Mouse (Mus musculus) ES-CJ7 (cell line): ENCODE data around the gene Sgca.
"Not testable (repeated sequence)": the region's sequence is repeated elsewhere in the genome, so short reads cannot be mapped to it uniquely, and the experiment has no call there.

Source experiments
- DNase-seq: peaks from one replicate; pipeline ENCODE4 v3.0.0; 2011; ENCODE audit warnings: low read depth, low spot score

The Sgca gene

DNA sequence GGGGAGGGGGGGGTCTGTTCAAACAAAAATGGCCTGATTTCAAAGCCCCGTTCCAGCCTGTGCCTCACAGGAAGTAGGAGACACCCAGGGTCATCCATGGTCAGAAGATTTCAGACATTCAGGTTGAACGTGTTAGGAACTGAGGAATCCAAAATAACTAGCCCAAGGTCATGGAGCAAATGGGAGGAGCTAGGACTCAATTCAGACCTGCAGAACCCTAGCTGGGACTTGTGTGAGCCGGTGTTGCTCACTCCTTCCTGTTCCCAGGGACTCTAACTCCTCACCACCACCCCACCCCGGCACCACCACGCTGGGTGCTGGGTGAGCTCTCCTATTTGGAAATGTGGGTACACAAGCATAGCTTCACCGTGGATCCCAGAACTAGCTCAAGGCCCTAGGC is 11.2 kb upstream of the Sgca start:
- DNase-seq, result peak; percentile 85

GRCm38 (mm10) chr11:94986435-94986834 is 10.3 kb upstream of the Sgca start:
- DNase-seq, result no peak

DNA sequence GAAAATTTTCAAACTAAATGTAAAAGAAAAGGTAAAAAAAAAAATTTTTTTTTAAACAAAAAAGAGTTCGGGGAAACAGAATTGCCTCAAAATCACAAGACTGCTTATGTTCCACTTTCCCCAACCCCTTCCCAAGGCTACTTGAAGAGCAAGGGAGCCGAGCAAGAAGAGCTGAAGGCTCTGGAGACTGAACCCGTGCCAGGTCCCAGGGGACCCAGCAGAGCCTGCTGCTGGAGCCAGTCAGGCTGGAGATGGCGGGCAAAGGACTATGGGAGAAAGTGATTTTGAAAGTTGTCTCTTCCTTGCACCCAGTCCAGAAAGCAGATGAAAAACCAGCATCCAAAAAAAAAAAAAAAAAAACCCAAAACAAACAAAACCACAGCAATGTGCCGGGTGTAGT is 9.7 kb upstream of the Sgca start:
- no peak for DNase-seq

GRCm38 (mm10) chr11:94985140-94985539 is 9.0 kb upstream of the Sgca start:
- DNase-seq, result no peak

- DNase-seq, result no peak
Observed at GRCm38 (mm10) chr11:94979462-94980179, 3.5 kb upstream of the Sgca start.

GRCm38 (mm10) chr11:94978947-94979346 is 2.8 kb upstream of the Sgca start:
- peak; percentile 96 for DNase-seq

DNA sequence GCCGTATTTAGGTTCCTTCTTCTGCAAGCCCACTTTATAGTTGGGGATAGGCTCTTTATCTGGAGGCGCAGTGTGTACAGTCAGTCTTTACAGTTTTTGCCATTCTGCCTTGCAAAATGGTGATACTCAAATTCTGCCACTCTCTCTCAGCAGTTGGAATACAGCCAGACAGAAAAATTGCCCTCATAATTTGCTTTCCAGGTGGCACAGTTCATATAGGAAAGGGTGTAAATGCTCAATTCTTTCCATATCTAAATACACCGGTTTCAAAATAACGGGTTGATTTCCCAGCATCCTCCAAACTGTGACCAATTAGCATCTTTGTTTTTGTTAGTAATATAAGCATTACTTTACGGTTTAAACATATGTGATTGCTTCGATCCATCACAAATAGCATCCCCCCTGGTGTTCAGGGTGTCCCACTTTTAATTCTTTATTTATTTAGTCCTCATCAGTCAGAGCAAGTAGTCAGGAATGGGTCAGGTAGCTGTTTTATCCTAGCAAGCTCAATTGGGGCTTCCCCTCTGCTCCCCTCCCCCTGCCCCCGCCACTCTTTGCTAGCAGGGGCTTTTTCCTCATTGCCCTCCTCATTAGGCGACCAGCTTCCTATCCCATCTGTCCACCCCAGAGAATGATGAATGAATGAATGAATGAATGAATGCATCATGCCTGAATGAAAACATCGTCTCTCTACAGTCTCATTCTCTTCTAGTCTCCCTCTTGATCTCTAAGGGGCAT is 2.2 kb upstream of the Sgca start:
- no peak for DNase-seq

- no peak for DNase-seq
Observed at GRCm38 (mm10) chr11:94974951-94975350, 1.2 kb downstream of the Sgca start.

- no peak for DNase-seq
Observed at GRCm38 (mm10) chr11:94973313-94973712, 2.8 kb downstream of the Sgca start.

DNA sequence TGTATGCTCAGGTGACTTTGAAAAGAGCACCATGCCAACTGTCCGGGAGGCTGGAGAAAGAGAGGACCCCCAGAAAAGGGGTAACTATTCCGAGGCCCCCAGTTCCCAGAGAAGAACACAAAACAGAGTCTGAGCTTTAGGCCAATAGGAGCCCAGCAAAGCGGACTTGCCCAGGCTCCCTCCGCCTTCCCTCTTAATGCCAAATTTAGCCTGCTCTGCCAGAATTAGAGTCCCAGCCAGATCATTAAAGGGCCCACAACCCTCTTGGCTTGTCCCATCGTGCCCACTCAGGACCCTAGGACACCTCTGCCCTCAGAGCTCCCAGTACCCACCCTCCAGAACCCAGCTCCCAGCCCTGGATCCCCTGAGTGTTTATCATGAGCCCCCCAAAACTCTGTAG is 3.2 kb downstream of the Sgca start:
- no peak for DNase-seq

DNA sequence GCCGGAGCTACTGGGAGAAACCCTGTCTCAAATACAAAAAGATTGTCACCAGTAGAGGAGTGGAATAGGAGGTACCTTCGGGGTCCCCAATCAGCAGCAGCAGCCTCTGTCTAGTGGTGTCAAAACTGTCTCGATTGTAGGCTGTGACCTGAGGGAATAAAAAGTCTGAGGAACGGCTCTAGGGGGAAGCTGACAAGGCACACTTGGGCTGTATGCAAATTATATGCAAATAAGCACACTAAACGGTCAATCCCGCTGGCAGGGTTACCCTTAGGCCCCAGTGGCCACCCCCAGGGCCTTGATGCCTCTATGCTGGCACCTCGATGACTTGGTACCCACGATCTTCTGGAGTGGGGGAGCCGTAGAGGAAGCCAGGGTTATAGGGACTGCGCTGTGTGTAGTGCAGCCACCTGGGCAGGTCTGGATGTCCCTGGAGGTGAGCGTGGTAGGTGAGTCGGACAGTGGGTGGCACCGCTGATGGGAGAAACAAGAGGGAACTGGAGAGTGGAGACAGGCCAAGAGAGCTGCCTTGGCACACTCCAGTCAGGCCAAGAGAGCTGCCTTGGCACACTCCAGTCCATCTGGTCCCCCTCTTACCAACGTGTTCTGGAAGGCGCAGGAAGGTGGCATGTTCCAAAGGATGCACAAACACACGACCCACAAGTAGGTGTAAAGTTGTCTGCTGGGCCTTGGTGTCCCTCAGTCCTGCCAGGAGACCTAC is 4.1 kb downstream of the Sgca start:
- DNase-seq, result no peak

- peak; percentile 86 for DNase-seq
Observed at GRCm38 (mm10) chr11:94970210-94970943, 5.8 kb downstream of the Sgca start.

DNA sequence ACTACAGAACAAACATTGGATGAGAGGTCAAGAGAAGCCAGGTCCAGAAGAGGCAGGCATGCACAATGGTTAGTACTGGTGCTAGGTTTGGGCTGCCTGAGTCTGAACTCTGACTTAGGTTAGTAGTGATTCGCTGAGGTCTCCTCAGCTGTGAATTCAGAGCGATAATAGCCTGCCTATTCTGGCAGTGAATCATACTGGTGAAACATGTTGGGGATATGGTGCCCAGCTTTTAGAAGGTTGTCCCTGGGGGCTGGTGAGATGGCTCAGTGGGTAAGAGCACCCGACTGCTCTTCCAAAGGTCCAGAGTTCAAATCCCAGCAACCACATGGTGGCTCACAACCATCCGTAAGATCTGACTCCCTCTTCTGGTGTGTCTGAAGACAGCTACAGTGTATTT is 6.4 kb downstream of the Sgca start:
- DNase-seq, result not testable (repeated sequence)

GRCm38 (mm10) chr11:94968187-94968586 is 7.9 kb downstream of the Sgca start:
- DNase-seq, result no peak

GRCm38 (mm10) chr11:94967419-94967818 is 8.7 kb downstream of the Sgca start, which contains the start of gene Hils1:
Gene Hils1 (plus strand): TSS chr11:94967593.
- peak; percentile 53 for DNase-seq

DNA sequence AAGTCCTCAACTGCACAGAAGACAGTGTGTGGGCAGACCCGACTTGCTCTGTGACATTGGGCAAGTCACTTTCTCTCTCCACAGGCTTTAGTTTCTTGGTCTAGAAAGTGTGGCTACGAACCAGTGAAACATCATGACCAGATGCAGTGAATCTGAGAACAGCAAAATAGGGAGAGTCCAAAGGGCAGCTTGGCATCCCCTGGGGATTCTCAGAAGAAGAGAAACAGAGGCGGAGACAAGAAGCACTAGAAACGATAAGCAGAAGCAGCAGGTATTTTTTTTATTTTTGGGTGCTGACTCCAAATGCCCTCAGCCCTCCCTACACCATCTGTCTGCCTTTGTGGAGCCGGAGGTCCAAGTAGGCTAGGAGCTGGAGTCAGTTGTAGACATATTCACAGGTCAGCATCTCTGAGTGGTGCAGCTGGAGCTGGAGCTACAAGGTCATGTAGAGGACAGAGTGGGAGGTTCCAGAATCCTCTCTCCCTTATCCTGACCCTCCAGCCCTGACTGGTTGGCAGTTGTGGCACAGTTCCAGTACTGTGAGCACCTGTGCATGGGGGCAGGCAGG is 13.5 kb downstream of the Sgca start:
- DNase-seq, result no peak

GRCm38 (mm10) chr11:94958065-94958858 is 17.9 kb downstream of the Sgca start:
- DNase-seq, result peak; percentile 98

- DNase-seq, result peak; percentile 88
Observed at GRCm38 (mm10) chr11:94957693-94958064, 18.4 kb downstream of the Sgca start.

GRCm38 (mm10) chr11:94955103-94955502 is 21.0 kb downstream of the Sgca start:
- no peak for DNase-seq

DNA sequence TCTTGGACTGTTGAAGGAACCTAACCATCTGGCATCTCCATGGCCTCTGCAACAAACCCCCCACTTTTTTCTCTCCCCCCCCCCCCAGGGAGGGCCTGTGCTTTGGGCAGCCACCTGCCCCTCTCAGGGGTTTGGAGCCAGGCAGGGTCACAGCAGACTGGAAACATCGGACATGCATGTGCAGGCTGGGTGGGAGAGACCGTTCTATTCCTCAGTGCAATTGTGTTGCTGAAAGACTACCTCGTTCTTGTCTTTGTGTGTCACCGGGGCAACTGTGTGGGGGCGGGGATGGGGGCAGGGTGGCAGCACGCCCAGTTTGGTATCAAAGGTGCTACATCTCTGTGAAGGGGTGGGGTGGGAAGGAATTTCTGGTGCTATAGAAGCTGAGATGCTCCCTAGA is 24.0 kb downstream of the Sgca start:
- DNase-seq, result peak; percentile 74

- no peak for DNase-seq
Observed at GRCm38 (mm10) chr11:94945236-94945635, 30.9 kb downstream of the Sgca start.
